Mouse (Mus musculus) kidney, postnatal 10 days (tissue): ENCODE data around the gene Ccdc177.
"Not testable (repeated sequence)": the region's sequence is repeated elsewhere in the genome, so short reads cannot be mapped to it uniquely, and the experiment has no call there.

Experiments
- DNase-seq: peaks from one replicate; pipeline ENCODE4 v3.0.0; 2021; ENCODE audit warnings: mixed read lengths

Gene Ccdc177

GRCm38 (mm10) chr12:80760396-80760801 is at the start of gene Ccdc177:
TSS of gene Ccdc177 (minus strand) at chr12:80760687.
- peak; percentile 90 for DNase-seq

- peak; percentile 16 for DNase-seq
Measured at GRCm38 (mm10) chr12:80810005-80810404, 49.5 kb upstream of the Ccdc177 start.

- DNase-seq: no peak
Measured at GRCm38 (mm10) chr12:80807451-80808085, 47.1 kb upstream of the Ccdc177 start.

- no peak for DNase-seq
Measured at GRCm38 (mm10) chr12:80804861-80805428, 44.5 kb upstream of the Ccdc177 start.

GRCm38 (mm10) chr12:80803924-80804323 is 43.4 kb upstream of the Ccdc177 start:
- peak; percentile 80 for DNase-seq

- no peak for DNase-seq
Measured at GRCm38 (mm10) chr12:80801443-80801842, 41.0 kb upstream of the Ccdc177 start.

- no peak for DNase-seq
Measured at GRCm38 (mm10) chr12:80800156-80800555, 39.7 kb upstream of the Ccdc177 start.

- DNase-seq: no peak
Measured at GRCm38 (mm10) chr12:80798271-80798670, 37.8 kb upstream of the Ccdc177 start.

GRCm38 (mm10) chr12:80794935-80795785 is 34.7 kb upstream of the Ccdc177 start:
- DNase-seq: no peak

- DNase-seq: no peak
Measured at GRCm38 (mm10) chr12:80794522-80794921, 34.0 kb upstream of the Ccdc177 start.

- DNase-seq: no peak
Measured at GRCm38 (mm10) chr12:80793535-80793934, 33.0 kb upstream of the Ccdc177 start.

- DNase-seq: peak; percentile 66
Measured at GRCm38 (mm10) chr12:80792867-80793266, 32.4 kb upstream of the Ccdc177 start.

- DNase-seq: peak; percentile 40
Measured at GRCm38 (mm10) chr12:80791571-80792444, 31.3 kb upstream of the Ccdc177 start.

GRCm38 (mm10) chr12:80790700-80791570 is 30.4 kb upstream of the Ccdc177 start:
- no peak for DNase-seq

- peak; percentile 100 for DNase-seq
Measured at GRCm38 (mm10) chr12:80789849-80790694, 29.6 kb upstream of the Ccdc177 start, which contains the start of gene Susd6. TSS of gene Susd6 (plus strand) at chr12:80790510.

- DNase-seq: not testable (repeated sequence)
Measured at GRCm38 (mm10) chr12:80789276-80789675, 28.8 kb upstream of the Ccdc177 start.

- DNase-seq: no peak
Measured at GRCm38 (mm10) chr12:80788188-80788587, 27.7 kb upstream of the Ccdc177 start.

- DNase-seq: peak; percentile 68
Measured at GRCm38 (mm10) chr12:80787604-80788003, 27.1 kb upstream of the Ccdc177 start.

- no peak for DNase-seq
Measured at GRCm38 (mm10) chr12:80786591-80786990, 26.1 kb upstream of the Ccdc177 start.

- no peak for DNase-seq
Measured at GRCm38 (mm10) chr12:80785597-80785996, 25.1 kb upstream of the Ccdc177 start.

GRCm38 (mm10) chr12:80785005-80785404 is 24.5 kb upstream of the Ccdc177 start:
- DNase-seq: no peak
